Mouse (Mus musculus): ENCODE results near the gene Pik3c2a.

Gene Pik3c2a

GRCm38 (mm10) chr7:116443004-116443696 is at the start of gene Pik3c2a:
Gene Pik3c2a (minus strand): TSS chr7:116443449.
- peak; percentile 94 for DNase-seq (ENCODE audit: low spot score)

- no peak for DNase-seq (ENCODE audit: low spot score)
Measured at GRCm38 (mm10) chr7:116491113-116491512, 47.9 kb upstream of the Pik3c2a start.

GRCm38 (mm10) chr7:116485062-116485601 is 41.9 kb upstream of the Pik3c2a start:
- no peak for DNase-seq (ENCODE audit: low spot score)

- no peak for DNase-seq (ENCODE audit: low spot score)
Measured at GRCm38 (mm10) chr7:116484213-116484612, 41.0 kb upstream of the Pik3c2a start.

- no peak for DNase-seq (ENCODE audit: low spot score)
Measured at GRCm38 (mm10) chr7:116483782-116484181, 40.5 kb upstream of the Pik3c2a start.

GRCm38 (mm10) chr7:116483106-116483505 is 39.9 kb upstream of the Pik3c2a start:
- DNase-seq (ENCODE audit: low spot score) = no peak

- no peak for DNase-seq (ENCODE audit: low spot score)
Measured at GRCm38 (mm10) chr7:116476264-116476663, 33.0 kb upstream of the Pik3c2a start.

GRCm38 (mm10) chr7:116475836-116476235 is 32.6 kb upstream of the Pik3c2a start:
- DNase-seq (ENCODE audit: low spot score) = no peak

- no peak for DNase-seq (ENCODE audit: low spot score)
Measured at GRCm38 (mm10) chr7:116462114-116462513, 18.9 kb upstream of the Pik3c2a start.

- DNase-seq (ENCODE audit: low spot score) = no peak
Measured at GRCm38 (mm10) chr7:116458985-116459441, 15.8 kb upstream of the Pik3c2a start.

- no peak for DNase-seq (ENCODE audit: low spot score)
Measured at GRCm38 (mm10) chr7:116457391-116457790, 14.1 kb upstream of the Pik3c2a start.

- DNase-seq (ENCODE audit: low spot score) = no peak
Measured at GRCm38 (mm10) chr7:116456964-116457363, 13.7 kb upstream of the Pik3c2a start.

GRCm38 (mm10) chr7:116446645-116447044 is 3.4 kb upstream of the Pik3c2a start:
- no peak for DNase-seq (ENCODE audit: low spot score)

GRCm38 (mm10) chr7:116444326-116444809 is 1.1 kb upstream of the Pik3c2a start:
- no peak for DNase-seq (ENCODE audit: low spot score)

- no peak for DNase-seq (ENCODE audit: low spot score)
Measured at GRCm38 (mm10) chr7:116443697-116444325, 562 bp upstream of the Pik3c2a start.

GRCm38 (mm10) chr7:116442226-116442625 is 1.0 kb downstream of the Pik3c2a start:
- DNase-seq (ENCODE audit: low spot score) = no peak

GRCm38 (mm10) chr7:116441346-116441745 is 1.9 kb downstream of the Pik3c2a start:
- no peak for DNase-seq (ENCODE audit: low spot score)

- DNase-seq (ENCODE audit: low spot score) = no peak
Measured at GRCm38 (mm10) chr7:116431661-116432060, 11.6 kb downstream of the Pik3c2a start.

- no peak for DNase-seq (ENCODE audit: low spot score)
Measured at GRCm38 (mm10) chr7:116430926-116431325, 12.3 kb downstream of the Pik3c2a start.

GRCm38 (mm10) chr7:116427206-116427605 is 16.0 kb downstream of the Pik3c2a start:
- no peak for DNase-seq (ENCODE audit: low spot score)

- no peak for DNase-seq (ENCODE audit: low spot score)
Measured at GRCm38 (mm10) chr7:116425771-116426170, 17.5 kb downstream of the Pik3c2a start.

- no peak for DNase-seq (ENCODE audit: low spot score)
Measured at GRCm38 (mm10) chr7:116421081-116421480, 22.2 kb downstream of the Pik3c2a start.

- DNase-seq (ENCODE audit: low spot score) = no peak
Measured at GRCm38 (mm10) chr7:116409438-116409837, 33.8 kb downstream of the Pik3c2a start.
